Mouse (Mus musculus) myocyte (in vitro differentiated cells): ENCODE measurements around the gene Fam69a. TPM values are rescaled to one million over a fixed set of nuclear protein-coding genes. Genes with fewer than 3 reads are reported as not detected.
A peak's percentile ranks its signal among the peaks of the same experiment; 100 is the strongest.

Experiments
- H3K27me3 ChIP-seq: one replicate; pipeline ENCODE4 v1.6.1; 2011; ENCODE audit not compliant: control insufficient read depth, insufficient read depth, insufficient read length
- H3K36me3 ChIP-seq: one replicate; pipeline ENCODE4 v1.6.1; 2011; ENCODE audit not compliant: control insufficient read depth, insufficient read depth
- H3K4me2 ChIP-seq: one replicate; pipeline ENCODE4 v1.6.1; 2011; ENCODE audit warnings: low read depth, control low read depth
- H3K4me3 ChIP-seq: one replicate; pipeline ENCODE4 v1.5.1; 2011; ENCODE audit warnings: mild to moderate bottlenecking, control low read depth, moderate library complexity
- H3K79me2 ChIP-seq: one replicate; pipeline ENCODE4 v1.6.1; 2011; ENCODE audit not compliant: control insufficient read depth, insufficient read depth
- H3ac ChIP-seq: one replicate; pipeline ENCODE4 v1.6.1; 2011; ENCODE audit not compliant: control insufficient read depth, insufficient read length
- CEBPB ChIP-seq: IDR thresholded peaks from 2 replicates; pipeline ENCODE4 v1.6.1; 2011; ENCODE audit warnings: mild to moderate bottlenecking, moderate library complexity; ENCODE audit not compliant: poor library complexity, insufficient read depth, severe bottlenecking
- E2F4 ChIP-seq: IDR thresholded peaks from one replicate; pipeline ENCODE4 v1.6.1; 2011; ENCODE audit warnings: mild to moderate bottlenecking, control low read depth, moderate library complexity; ENCODE audit not compliant: insufficient read depth
- MAX ChIP-seq: IDR thresholded peaks from one replicate; pipeline ENCODE4 v1.6.1; 2011; ENCODE audit warnings: low read depth, mild to moderate bottlenecking, control low read depth
- MYOD1 ChIP-seq, 3 experiments: IDR thresholded peaks; one replicate each; pipeline ENCODE4 v1.6.1; 2011; ENCODE audit warnings: control low read depth in 2 of 3, low read depth in 2 of 3, mild to moderate bottlenecking in 2 of 3, moderate library complexity in 1 of 3; ENCODE audit not compliant: insufficient read length in 2 of 3, control insufficient read depth in 1 of 3
- MYOG ChIP-seq, 3 experiments: IDR thresholded peaks; one replicate each; pipeline ENCODE4 v1.6.1; 2011; ENCODE audit warnings: control low read depth in 2 of 3, low read depth in 2 of 3, mild to moderate bottlenecking in 2 of 3; ENCODE audit not compliant: insufficient read length in 2 of 3, control insufficient read depth in 1 of 3, insufficient read depth in 1 of 3
- POLR2A ChIP-seq: IDR thresholded peaks from one replicate; pipeline ENCODE4 v1.6.1; 2011; ENCODE audit warnings: low read depth, mild to moderate bottlenecking, control low read depth, moderate library complexity; ENCODE audit not compliant: insufficient read length
- POLR2AphosphoS2 ChIP-seq: IDR thresholded peaks from one replicate; pipeline ENCODE4 v1.6.1; 2011; ENCODE audit warnings: low read depth, control low read depth; ENCODE audit not compliant: insufficient read length
- REST ChIP-seq: IDR thresholded peaks from one replicate; pipeline ENCODE4 v1.6.1; 2011; ENCODE audit warnings: mild to moderate bottlenecking, control low read depth, moderate library complexity; ENCODE audit not compliant: insufficient read depth, insufficient read length
- SRF ChIP-seq: IDR thresholded peaks from one replicate; pipeline ENCODE4 v1.6.1; 2011; ENCODE audit warnings: low read depth; ENCODE audit not compliant: control insufficient read depth, insufficient read length
- TCF12 ChIP-seq: IDR thresholded peaks from one replicate; pipeline ENCODE4 v1.6.1; 2011; ENCODE audit warnings: mild to moderate bottlenecking, control low read depth; ENCODE audit not compliant: poor library complexity, insufficient read depth, severe bottlenecking
- TCF3 ChIP-seq: IDR thresholded peaks from one replicate; pipeline ENCODE4 v1.6.1; 2011; ENCODE audit warnings: low read depth, control low read depth; ENCODE audit not compliant: insufficient read length
- USF1 ChIP-seq: IDR thresholded peaks from one replicate; pipeline ENCODE4 v1.6.1; 2011; ENCODE audit warnings: low read depth, mild to moderate bottlenecking, control low read depth, moderate library complexity
- polyA plus RNA-seq: library from polyadenylated mRNA; unstranded; fragments of >200 nt; fragmentation: generic; extraction: Trizol; gene quantifications from one replicate; pipeline ENCODE4 v1.2.1, GENCODE M21; 2012; ENCODE audit warnings: missing spikeins

The Fam69a gene
- 8.2 TPM for polyA plus RNA-seq

GRCm38 (mm10) chr5:107986967-107987834 lies at the start of gene Fam69a:
Gene Fam69a, minus strand, starts transcription at chr5:107987085.
- TF ChIP-seq E2F4, result no peak
- peak; percentile 64 for TF ChIP-seq POLR2A
- TF ChIP-seq POLR2AphosphoS2, result peak; percentile 49
- Histone ChIP-seq H3K79me2 (no peaks in the 10 kb centered on the region), H3K4me3 (peak within 1 kb of the TSS; percentile 39), H3K36me3 (no peaks in the 10 kb centered on the region), H3K27me3 (no peaks in the 10 kb centered on the region), H3K4me2 (peak within 1 kb of the TSS; percentile 89), H3ac (peak within 1 kb of the TSS; percentile 93)

GRCm38 (mm10) chr5:108035523-108035922 lies 48.6 kb upstream of the Fam69a start:
- H3K27me3 ChIP-seq, result no peaks in the 10 kb centered on the region
- no peaks in the 10 kb centered on the region for H3K36me3 ChIP-seq
- H3ac ChIP-seq, result no peak overlapping the region
- no peak overlapping the region for H3K4me2 ChIP-seq
- H3K79me2 ChIP-seq, result no peaks in the 10 kb centered on the region
- no peak overlapping the region for H3K4me3 ChIP-seq
- TF ChIP-seq MYOG (IDR thresholded peaks at IDR 0.05; ENCODE audit: control insufficient read depth in 1 of 3, insufficient read depth in 1 of 3, insufficient read length in 2 of 3, low read depth in 2 of 3), result no peak
- TF ChIP-seq SRF, result no peak
- TF ChIP-seq USF1, result no peak
- TF ChIP-seq REST, result no peak
- TF ChIP-seq TCF12, result no peak
- no peak for TF ChIP-seq MYOD1 (IDR thresholded peaks at IDR 0.05; ENCODE audit: control insufficient read depth in 1 of 3, insufficient read length in 2 of 3, low read depth in 2 of 3)

DNA sequence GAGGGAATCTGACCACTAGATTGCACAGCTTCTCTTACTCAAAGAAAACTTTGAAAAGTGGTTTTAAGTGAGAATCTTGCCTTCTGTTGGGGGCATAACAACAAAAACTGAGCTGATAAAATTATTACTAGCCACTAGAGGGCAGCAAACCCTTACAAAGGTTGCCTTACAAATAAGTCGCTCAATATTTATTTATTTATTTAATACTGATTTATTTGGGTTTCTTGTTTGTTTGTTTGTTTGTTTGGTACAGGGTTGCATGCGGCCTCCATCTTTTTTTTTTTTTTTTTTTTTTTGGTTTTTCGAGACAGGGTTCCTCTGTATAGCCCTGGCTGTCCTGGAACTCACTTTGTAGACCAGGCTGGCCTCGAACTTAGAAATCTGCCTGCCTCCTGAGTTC lies 47.3 kb upstream of the Fam69a start:
- no peak overlapping the region for H3K4me2 ChIP-seq
- TF ChIP-seq POLR2A (no peak), USF1 (no peak), MYOD1 (IDR thresholded peaks at IDR 0.05; ENCODE audit: control insufficient read depth in 1 of 3, insufficient read length in 2 of 3, low read depth in 2 of 3) (no peak), TCF12 (no peak), SRF (no peak), TCF3 (no peak)
- H3K79me2 ChIP-seq, result no peaks in the 10 kb centered on the region
- H3K4me3 ChIP-seq, result no peak overlapping the region
- no peaks in the 10 kb centered on the region for H3K36me3 ChIP-seq
- H3ac ChIP-seq, result no peak overlapping the region
- no peaks in the 10 kb centered on the region for H3K27me3 ChIP-seq

- no peak for TF ChIP-seq MYOD1 (IDR thresholded peaks at IDR 0.05; ENCODE audit: control insufficient read depth in 1 of 3, insufficient read length in 2 of 3, low read depth in 2 of 3)
- no peak for TF ChIP-seq POLR2A
- no peak for TF ChIP-seq MYOG (IDR thresholded peaks at IDR 0.05; ENCODE audit: control insufficient read depth in 1 of 3, insufficient read depth in 1 of 3, insufficient read length in 2 of 3, low read depth in 2 of 3)
- TF ChIP-seq MAX, result no peak
- no peak for TF ChIP-seq POLR2AphosphoS2
- no peak for TF ChIP-seq USF1
- TF ChIP-seq CEBPB, result no peak
- no peak for TF ChIP-seq E2F4
- no peak for TF ChIP-seq TCF3
- TF ChIP-seq REST, result no peak
- no peak for TF ChIP-seq TCF12
- no peak overlapping the region for H3K4me2 ChIP-seq
These were observed 44.4 kb upstream of the Fam69a start for GRCm38 (mm10) chr5:108031267-108031666.

DNA sequence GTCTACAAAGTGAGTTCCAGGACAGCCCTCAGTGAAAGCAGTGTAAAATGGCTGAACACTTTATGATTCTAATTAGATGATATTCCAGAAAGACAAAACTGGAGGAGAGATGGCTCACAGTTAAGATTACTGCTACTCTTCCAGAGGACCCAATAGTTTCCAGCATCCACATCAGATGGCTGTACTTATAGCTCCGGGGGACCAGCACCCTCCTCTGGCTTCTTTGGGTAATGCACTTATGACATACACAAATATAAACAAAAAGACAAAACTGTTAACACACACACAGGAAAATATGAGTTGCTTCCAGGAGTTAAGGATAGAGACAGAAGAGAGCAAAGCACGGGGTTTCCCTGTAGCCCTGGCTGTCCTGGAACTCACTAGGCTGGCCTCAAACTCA lies 43.1 kb upstream of the Fam69a start:
- Histone ChIP-seq H3ac (no peak overlapping the region), H3K27me3 (no peaks in the 10 kb centered on the region), H3K4me3 (no peak overlapping the region), H3K79me2 (no peaks in the 10 kb centered on the region), H3K4me2 (no peak overlapping the region), H3K36me3 (no peaks in the 10 kb centered on the region)
- no peak for TF ChIP-seq USF1
- TF ChIP-seq CEBPB, result no peak
- no peak for TF ChIP-seq MYOD1 (IDR thresholded peaks at IDR 0.05; ENCODE audit: control insufficient read depth in 1 of 3, insufficient read length in 2 of 3, low read depth in 2 of 3)
- no peak for TF ChIP-seq REST

More at GRCm38 (mm10) chr5:108031267-108031666, 44.4 kb upstream of the Fam69a start:
- H3K4me3 ChIP-seq, result no peak overlapping the region
- H3K79me2 ChIP-seq, result no peaks in the 10 kb centered on the region
- no peak overlapping the region for H3ac ChIP-seq
- H3K36me3 ChIP-seq, result no peaks in the 10 kb centered on the region
- no peaks in the 10 kb centered on the region for H3K27me3 ChIP-seq
